Mouse (Mus musculus): ENCODE results near the gene Il1rl1. TPM values are rescaled to one million over a fixed set of nuclear protein-coding genes. Genes with fewer than 3 reads are reported as not detected.

Il1rl1 gene
- polyA plus RNA-seq, 1 experiment from 2014 or later: 0.11 TPM

DNA sequence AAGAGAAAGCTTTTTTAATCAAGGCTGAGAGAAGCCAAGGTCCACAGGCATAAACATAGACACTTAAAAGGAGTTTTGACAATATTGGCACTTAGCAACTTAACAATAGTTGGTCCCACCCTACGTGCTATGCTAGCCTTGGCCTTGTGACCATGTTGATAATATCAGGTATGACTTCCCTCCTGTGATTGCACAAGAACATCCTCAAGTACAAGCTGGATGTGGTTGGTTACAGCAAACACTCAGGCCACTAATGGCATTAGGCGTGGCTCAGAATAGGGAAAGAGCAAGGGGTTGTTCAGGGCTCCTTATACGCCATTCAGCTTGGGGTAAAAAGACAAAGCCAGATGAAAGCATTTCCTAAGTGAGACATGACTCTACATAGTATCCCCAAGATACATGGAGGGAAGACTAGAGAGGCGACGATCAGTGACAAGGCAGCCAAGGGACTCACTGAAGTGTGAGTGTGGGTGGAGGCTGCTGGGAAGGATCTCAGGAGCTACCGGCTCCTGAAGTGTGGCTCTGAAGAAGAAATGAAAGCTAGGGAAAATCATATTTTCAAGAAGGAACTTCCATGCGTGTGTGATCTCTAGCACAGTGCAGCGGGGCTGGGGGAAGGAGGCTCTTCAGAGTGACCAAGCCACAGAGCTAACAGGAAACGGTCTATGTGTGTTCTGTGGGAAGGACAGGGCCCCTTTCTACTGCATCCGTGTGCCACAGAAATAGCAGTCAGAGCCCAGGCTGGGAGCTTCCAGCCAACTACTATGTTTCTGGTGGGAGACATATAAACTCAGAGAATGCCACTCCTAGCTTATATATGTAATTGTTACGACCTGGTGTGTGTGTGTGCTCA lies 72.4 kb downstream of the Il1rl1 start:
- Histone ChIP-seq H3K27ac (no peak overlapping the region), H3K4me1 (replicated peaks; ENCODE audit: control insufficient read depth, insufficient read depth, low read length) (no peaks in the 10 kb centered on the region), H3K9ac (no peak overlapping the region), H3K4me3 (replicated peaks; ENCODE audit: low read length) (no peak overlapping the region), H3K4me2 (replicated peaks) (no peak overlapping the region), H3K27me3 (ENCODE audit: control insufficient read depth, insufficient read depth, low read length) (no peaks in the 10 kb centered on the region), H3K9me3 (ENCODE audit: control insufficient read depth, low read length) (no peaks in the 10 kb centered on the region), H3K36me3 (replicated peaks; ENCODE audit: control insufficient read depth, insufficient read depth) (no peaks in the 10 kb centered on the region)
- DNase-seq (ENCODE audit: low spot score) (no peak), ATAC-seq (ENCODE audit: low FRiP score) (no peak)
- 89% methylated on average over 11 of the region's 11 CpGs for WGBS

DNA sequence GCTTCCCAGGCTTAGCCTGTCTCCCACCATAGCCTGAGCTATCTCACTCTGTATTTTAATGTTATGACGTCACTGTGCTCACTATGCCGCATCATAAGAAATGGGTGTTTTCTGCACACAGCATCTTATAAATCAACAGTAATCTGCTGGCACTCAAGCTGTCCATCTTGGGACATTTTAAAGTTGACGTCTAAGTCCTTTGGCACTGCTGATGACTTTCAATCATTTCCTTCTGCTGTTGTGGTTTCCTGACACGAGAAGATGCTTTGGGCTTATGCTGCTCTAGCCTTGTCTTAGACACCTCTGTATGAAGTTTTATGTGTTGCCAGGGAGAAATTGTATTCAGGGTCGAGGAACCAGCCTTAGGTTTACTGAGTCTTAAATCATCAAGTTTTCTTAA lies 75.2 kb downstream of the Il1rl1 start:
- H3K36me3 ChIP-seq (replicated peaks; ENCODE audit: control insufficient read depth, insufficient read depth): no peaks in the 10 kb centered on the region
- no peak overlapping the region for H3K4me2 ChIP-seq (replicated peaks)
- WGBS: 82% methylated on average over 5 of the region's 5 CpGs
- H3K9ac ChIP-seq: no peak overlapping the region
- H3K27ac ChIP-seq: no peak overlapping the region
- no peaks in the 10 kb centered on the region for H3K9me3 ChIP-seq (ENCODE audit: control insufficient read depth, low read length)
- no peak for DNase-seq (ENCODE audit: low spot score)
- H3K4me3 ChIP-seq (replicated peaks; ENCODE audit: low read length): no peak overlapping the region
- H3K4me1 ChIP-seq (replicated peaks; ENCODE audit: control insufficient read depth, insufficient read depth, low read length): no peaks in the 10 kb centered on the region
- no peak for ATAC-seq (ENCODE audit: low FRiP score)
- no peaks in the 10 kb centered on the region for H3K27me3 ChIP-seq (ENCODE audit: control insufficient read depth, insufficient read depth, low read length)

Other genes with a start within 250 kb of the Il1rl1 start
- gene Il1r1, start 204.5 kb upstream of the Il1rl1 start, polyA plus RNA-seq (2014; fragmentation: Nextera tagmentation; extraction: Ambion mirVana): 0.66 and 0.70 TPM in 2 replicates
- 1.0 and 1.3 TPM in 2 replicates for gene Il1rl2, start 105.0 kb upstream of the Il1rl1 start, polyA plus RNA-seq (2014; fragmentation: Nextera tagmentation; extraction: Ambion mirVana)
- not detected in 2 replicates for gene Il18r1, start 36.0 kb downstream of the Il1rl1 start, polyA plus RNA-seq (2014; fragmentation: Nextera tagmentation; extraction: Ambion mirVana)
- gene Il18rap, start 85.8 kb downstream of the Il1rl1 start, polyA plus RNA-seq (2014; fragmentation: Nextera tagmentation; extraction: Ambion mirVana): 0.04 and 0.13 TPM in 2 replicates
- gene Slc9a4, start 150.5 kb downstream of the Il1rl1 start, polyA plus RNA-seq (2014; fragmentation: Nextera tagmentation; extraction: Ambion mirVana): 0.39 TPM in 1 of 2 replicates, not detected in the other